Mouse (Mus musculus): ENCODE measurements around the gene Ctxn2. TPM values are rescaled to one million over a fixed set of nuclear protein-coding genes. Genes with fewer than 3 reads are reported as not detected.

The Ctxn2 gene
- polyA plus RNA-seq, 1 experiment from 2014 or later: 11.9 TPM

- Histone ChIP-seq H3K27me3 (ENCODE audit: control insufficient read depth, insufficient read depth, low read length) (no peaks in the 10 kb centered on the region), H3K4me1 (ENCODE audit: control insufficient read depth, insufficient read depth, low read length) (no peaks in the 10 kb centered on the region; the same call in 1 of the 2 replicates), H3K27ac (replicated peaks; ENCODE audit: low read depth, low read length) (no peak overlapping the region), H3K9me3 (ENCODE audit: control insufficient read depth, low read length) (no peaks in the 10 kb centered on the region), H3K4me3 (replicated peaks; ENCODE audit: low read depth, low read length) (no peak overlapping the region), H3K9ac (replicated peaks; ENCODE audit: low read length) (no peak overlapping the region), H3K4me2 (ENCODE audit: low read length) (no peak overlapping the region), H3K36me3 (ENCODE audit: control insufficient read depth, insufficient read depth, low read length) (no peaks in the 10 kb centered on the region)
- WGBS: 43% methylated on average over 4 of the region's 4 CpGs
- DNase-seq (peak; percentile 25), ATAC-seq (ENCODE audit: low FRiP score, low TSS enrichment) (no peak)
These were observed 25.5 kb downstream of the Ctxn2 start for GRCm38 (mm10) chr2:125162012-125162470.

GRCm38 (mm10) chr2:125178225-125178798 is 41.8 kb downstream of the Ctxn2 start:
- H3K4me1 ChIP-seq (ENCODE audit: control insufficient read depth, insufficient read depth, low read length): no peaks in the 10 kb centered on the region
- H3K9me3 ChIP-seq (ENCODE audit: control insufficient read depth, low read length): no peaks in the 10 kb centered on the region
- no peak overlapping the region for H3K4me3 ChIP-seq (replicated peaks; ENCODE audit: low read depth, low read length)
- H3K9ac ChIP-seq (replicated peaks; ENCODE audit: low read length): no peak overlapping the region
- no peak for ATAC-seq (ENCODE audit: low FRiP score, low TSS enrichment)
- no peak overlapping the region for H3K27ac ChIP-seq (replicated peaks; ENCODE audit: low read depth, low read length)
- H3K4me2 ChIP-seq (ENCODE audit: low read length): no peak overlapping the region
- no peaks in the 10 kb centered on the region for H3K27me3 ChIP-seq (ENCODE audit: control insufficient read depth, insufficient read depth, low read length)
- DNase-seq: no peak
- 84% methylated on average over 7 of the region's 7 CpGs for WGBS
- H3K36me3 ChIP-seq (ENCODE audit: control insufficient read depth, insufficient read depth, low read length): no peaks in the 10 kb centered on the region

- no peak for ATAC-seq (ENCODE audit: low FRiP score, low TSS enrichment)
- no peak overlapping the region for H3K9ac ChIP-seq (replicated peaks; ENCODE audit: low read length)
- no peaks in the 10 kb centered on the region for H3K4me1 ChIP-seq (ENCODE audit: control insufficient read depth, insufficient read depth, low read length)
- no peaks in the 10 kb centered on the region for H3K27me3 ChIP-seq (ENCODE audit: control insufficient read depth, insufficient read depth, low read length)
- H3K27ac ChIP-seq (replicated peaks; ENCODE audit: low read depth, low read length): no peak overlapping the region
- H3K4me2 ChIP-seq (ENCODE audit: low read length): no peak overlapping the region
- 81% methylated on average over 11 of the region's 11 CpGs for WGBS
- H3K9me3 ChIP-seq (ENCODE audit: control insufficient read depth, low read length): no peaks in the 10 kb centered on the region
- H3K36me3 ChIP-seq (ENCODE audit: control insufficient read depth, insufficient read depth, low read length): no peaks in the 10 kb centered on the region
- no peak for DNase-seq
- H3K4me3 ChIP-seq (replicated peaks; ENCODE audit: low read depth, low read length): no peak overlapping the region
These were observed 51.4 kb downstream of the Ctxn2 start for GRCm38 (mm10) chr2:125187904-125188303.

- Histone ChIP-seq H3K9ac (replicated peaks; ENCODE audit: low read length) (no peak overlapping the region), H3K27ac (replicated peaks; ENCODE audit: low read depth, low read length) (no peak overlapping the region), H3K36me3 (ENCODE audit: control insufficient read depth, insufficient read depth, low read length) (no peaks in the 10 kb centered on the region), H3K4me1 (ENCODE audit: control insufficient read depth, insufficient read depth, low read length) (no peaks in the 10 kb centered on the region), H3K27me3 (ENCODE audit: control insufficient read depth, insufficient read depth, low read length) (no peaks in the 10 kb centered on the region), H3K4me3 (replicated peaks; ENCODE audit: low read depth, low read length) (no peak overlapping the region), H3K9me3 (ENCODE audit: control insufficient read depth, low read length) (no peaks in the 10 kb centered on the region), H3K4me2 (ENCODE audit: low read length) (no peak overlapping the region)
- no peak; the same call in 1 of the 2 replicates for ATAC-seq (ENCODE audit: low FRiP score, low TSS enrichment)
- WGBS: 0% methylated on average over 2 of the region's 2 CpGs
- peak; percentile 88 for DNase-seq
These were observed 52.7 kb downstream of the Ctxn2 start for GRCm38 (mm10) chr2:125189197-125189596.

DNA sequence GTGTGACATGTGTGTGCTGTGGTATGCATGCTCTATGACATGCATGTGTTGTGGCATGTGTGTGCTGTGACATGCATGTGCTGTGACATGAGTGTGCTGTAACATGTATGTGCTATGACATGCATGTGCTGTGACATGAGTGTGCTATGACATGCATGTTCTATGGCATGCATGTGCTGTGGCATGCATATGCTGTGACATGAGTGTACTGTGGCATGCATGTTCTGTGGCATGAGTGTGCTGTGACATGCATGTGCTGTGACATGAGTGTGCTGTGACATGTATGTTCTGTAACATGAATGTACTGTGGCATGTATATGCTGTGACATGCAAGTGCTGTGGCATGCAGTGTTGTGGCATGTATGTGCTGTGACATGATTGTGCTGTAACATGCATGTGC is 56.4 kb downstream of the Ctxn2 start:
- H3K36me3 ChIP-seq (ENCODE audit: control insufficient read depth, insufficient read depth, low read length): no peaks in the 10 kb centered on the region
- no peak overlapping the region for H3K27ac ChIP-seq (replicated peaks; ENCODE audit: low read depth, low read length)
- H3K9me3 ChIP-seq (ENCODE audit: control insufficient read depth, low read length): no peaks in the 10 kb centered on the region
- no peak overlapping the region for H3K4me2 ChIP-seq (ENCODE audit: low read length)
- H3K9ac ChIP-seq (replicated peaks; ENCODE audit: low read length): no peak overlapping the region
- no peaks in the 10 kb centered on the region for H3K4me1 ChIP-seq (ENCODE audit: control insufficient read depth, insufficient read depth, low read length)
- no peaks in the 10 kb centered on the region for H3K27me3 ChIP-seq (ENCODE audit: control insufficient read depth, insufficient read depth, low read length)
- no peak for ATAC-seq (ENCODE audit: low FRiP score, low TSS enrichment)
- DNase-seq: no peak
- no peak overlapping the region for H3K4me3 ChIP-seq (replicated peaks; ENCODE audit: low read depth, low read length)

DNA sequence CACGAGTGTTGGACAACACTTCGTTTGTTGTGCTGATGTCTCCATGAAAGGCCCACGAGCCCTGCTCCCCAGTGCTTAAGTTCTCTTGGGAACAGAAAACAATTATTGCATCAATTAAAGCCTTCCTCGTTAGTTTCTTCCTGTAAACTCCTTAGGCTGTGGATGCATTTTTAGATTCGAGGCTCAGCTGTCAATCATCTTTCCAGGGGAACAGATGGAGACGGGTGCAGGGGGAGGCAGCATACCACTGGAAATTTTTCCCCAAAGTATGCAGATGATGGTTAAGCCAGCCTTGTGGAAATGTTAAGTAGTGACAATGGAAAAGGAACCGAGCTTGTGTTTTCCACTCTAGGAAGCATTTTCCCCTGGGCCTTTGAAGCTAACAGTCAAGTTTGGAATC is 60.3 kb downstream of the Ctxn2 start:
- Histone ChIP-seq H3K36me3 (ENCODE audit: control insufficient read depth, insufficient read depth, low read length) (no peaks in the 10 kb centered on the region), H3K4me2 (ENCODE audit: low read length) (no peak overlapping the region), H3K4me3 (replicated peaks; ENCODE audit: low read depth, low read length) (no peak overlapping the region), H3K4me1 (ENCODE audit: control insufficient read depth, insufficient read depth, low read length) (no peaks in the 10 kb centered on the region), H3K9ac (replicated peaks; ENCODE audit: low read length) (no peak overlapping the region), H3K9me3 (ENCODE audit: control insufficient read depth, low read length) (no peaks in the 10 kb centered on the region), H3K27me3 (ENCODE audit: control insufficient read depth, insufficient read depth, low read length) (no peaks in the 10 kb centered on the region), H3K27ac (replicated peaks; ENCODE audit: low read depth, low read length) (no peak overlapping the region)
- DNase-seq (no peak), ATAC-seq (ENCODE audit: low FRiP score, low TSS enrichment) (no peak)
- WGBS: 59% methylated on average over 7 of the region's 7 CpGs

Other genes starting within 250 kb of the Ctxn2 start
- 7.6 and 8.1 TPM in 2 replicates for gene Slc24a5, start 68.6 kb upstream of the Ctxn2 start, polyA plus RNA-seq (2014; fragmentation: Nextera tagmentation; extraction: Ambion mirVana)
- 232 and 263 TPM in 2 replicates for gene Myef2, start 13.0 kb upstream of the Ctxn2 start, polyA plus RNA-seq (2014; fragmentation: Nextera tagmentation; extraction: Ambion mirVana)
- 0.11 TPM in 1 of 2 replicates, not detected in the other for gene Slc12a1, start 15.8 kb downstream of the Ctxn2 start, polyA plus RNA-seq (2014; fragmentation: Nextera tagmentation; extraction: Ambion mirVana)
- gene Dut, start 110.5 kb downstream of the Ctxn2 start, polyA plus RNA-seq (2014; fragmentation: Nextera tagmentation; extraction: Ambion mirVana): 90.4 and 92.4 TPM in 2 replicates